Mouse (Mus musculus) cerebellum, postnatal 36 days (tissue): Measurements from ENCODE around the gene Lmo2.

Experiments used
- DNase-seq, 2 experiments: peaks; one replicate each; pipeline ENCODE4 v3.0.0; 2021 to 2022; ENCODE audit warnings: mixed read lengths in 2 of 2

The Lmo2 gene

DNA sequence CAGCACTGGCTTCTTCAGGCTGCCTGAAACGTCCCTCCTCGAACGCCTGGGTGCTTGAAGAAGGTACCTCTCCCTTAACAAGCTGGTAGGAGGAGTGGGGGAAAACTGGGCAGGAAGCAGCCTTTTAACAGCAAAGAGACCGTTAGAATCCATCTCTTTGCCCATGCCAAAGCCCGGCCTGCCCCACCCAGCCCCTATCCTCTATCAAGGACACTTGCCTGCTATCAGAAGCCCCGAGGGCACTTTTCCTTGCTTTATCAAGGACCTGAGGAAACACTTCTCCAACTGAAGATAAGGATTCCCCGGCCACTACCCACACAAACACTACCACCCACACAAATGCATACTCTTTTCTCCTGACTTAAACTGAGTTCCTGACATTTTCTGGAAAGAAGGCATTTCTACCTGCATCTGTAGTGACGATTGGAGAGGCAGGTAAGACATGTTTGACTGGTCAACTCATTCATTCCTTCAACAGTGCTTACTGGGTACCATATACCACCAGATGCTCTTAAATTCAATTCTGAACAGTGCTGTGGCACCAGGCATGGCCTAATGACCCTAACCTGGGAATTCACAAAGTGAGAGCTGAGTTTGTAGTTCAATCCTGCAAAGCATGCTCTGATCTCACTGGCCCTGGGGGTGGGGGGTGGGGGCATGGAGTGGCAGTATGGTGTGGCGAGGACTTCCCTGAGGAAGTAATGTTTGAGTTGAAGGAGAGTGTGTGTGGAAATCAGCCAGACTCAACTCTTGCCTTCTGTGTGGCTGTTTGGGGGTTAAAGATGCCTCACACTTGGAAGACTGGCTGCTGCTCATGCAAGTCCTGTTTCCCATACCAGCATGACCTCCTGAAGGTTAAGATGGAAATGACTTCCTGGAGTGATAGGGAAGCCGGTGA is at the start of gene Lmo2:
Gene Lmo2, plus strand, starts transcription at position 338 of the 898 bp plus-strand sequence.
- no peak for DNase-seq

DNA sequence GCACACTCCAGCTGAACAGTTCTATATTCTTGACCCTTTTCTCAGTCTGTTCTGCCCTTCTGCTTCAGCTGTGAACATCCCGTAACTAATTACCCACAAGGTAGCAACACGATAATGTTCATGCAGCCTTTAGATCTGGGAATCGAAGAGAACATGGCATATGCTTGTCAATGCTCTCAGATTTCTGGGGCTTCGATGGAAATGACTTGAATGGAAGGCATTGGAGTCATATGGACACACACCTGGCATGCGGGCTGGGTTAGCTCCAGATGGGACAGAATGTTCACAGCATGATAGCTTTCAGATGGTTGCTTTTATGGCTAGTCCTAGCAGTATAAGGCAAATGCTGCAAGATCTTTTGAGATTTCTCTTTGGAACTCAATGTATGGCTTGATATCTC is 47.2 kb upstream of the Lmo2 start:
- DNase-seq = no peak

DNA sequence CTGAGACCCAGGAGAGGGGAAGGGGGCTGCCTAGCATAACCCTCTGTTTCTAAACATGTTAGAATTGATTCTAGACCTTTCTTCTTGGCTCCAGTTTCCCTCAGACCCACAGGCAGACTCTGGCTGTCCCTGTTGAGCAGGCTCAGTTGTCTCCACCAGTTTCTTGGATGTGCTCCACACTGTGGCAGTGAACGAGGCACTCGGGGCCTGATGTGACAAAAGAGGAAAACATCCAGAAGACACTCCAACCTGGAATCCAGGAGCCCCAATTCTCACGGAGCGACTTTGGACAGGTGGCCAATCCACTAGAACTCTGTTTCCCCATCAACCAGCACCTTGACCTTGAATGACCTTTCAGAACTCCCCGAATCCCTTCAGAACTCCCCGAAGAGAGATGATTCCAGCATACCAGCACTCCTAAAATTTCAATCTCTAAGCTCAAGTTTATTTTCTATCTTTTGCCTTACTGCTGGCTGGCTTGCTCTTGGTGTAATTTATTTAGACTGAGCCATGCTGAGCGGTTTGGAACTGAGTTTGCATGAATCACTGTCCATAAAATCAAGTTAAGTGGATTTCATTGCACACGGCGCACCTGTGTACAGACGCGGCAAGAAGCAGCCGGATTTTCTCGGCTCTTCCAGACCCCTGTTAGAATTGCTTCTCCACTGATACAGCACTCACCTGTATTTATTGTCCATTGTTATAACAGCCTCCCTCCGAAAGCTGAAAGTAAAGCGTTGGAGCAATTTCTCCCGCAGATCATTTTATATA is 45.1 kb upstream of the Lmo2 start:
- no peak for DNase-seq

DNA sequence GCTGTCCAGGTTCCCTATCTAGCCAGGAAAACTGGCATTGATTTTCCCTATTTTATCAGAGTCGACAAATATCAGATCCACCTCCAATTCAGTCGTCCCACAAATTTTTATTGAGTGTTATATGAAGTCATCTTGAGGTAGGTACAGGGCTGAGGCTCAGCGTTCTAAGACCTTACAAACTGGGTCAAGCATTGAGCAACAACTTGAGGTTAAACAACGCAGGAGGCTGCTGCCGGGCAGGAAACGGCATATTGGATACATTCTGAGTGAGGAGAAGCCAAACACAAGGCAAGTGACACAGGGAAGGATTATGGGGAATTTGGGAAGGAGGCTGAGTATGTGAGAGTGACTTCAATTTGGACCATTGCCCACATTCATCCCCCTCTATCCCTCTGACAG is 44.5 kb upstream of the Lmo2 start:
- no peak for DNase-seq

DNA sequence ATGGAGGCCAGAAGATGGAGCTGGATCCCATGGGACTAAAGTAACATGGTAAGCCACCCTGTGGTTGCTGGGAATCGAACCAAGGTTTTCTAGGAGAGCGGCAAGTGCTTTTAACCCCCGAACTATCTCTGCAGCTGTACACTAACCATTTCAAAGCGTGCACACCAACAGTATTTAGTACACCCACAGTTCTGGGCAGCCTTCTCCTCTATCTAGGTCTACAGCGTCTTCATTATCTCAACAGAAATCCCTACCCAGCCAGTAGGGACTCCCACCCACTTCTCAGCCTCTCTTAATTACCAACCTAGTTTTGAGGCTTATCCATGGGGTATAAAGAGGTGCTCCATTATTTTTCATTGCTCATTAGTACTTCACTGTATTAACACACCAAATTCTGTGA is 41.7 kb upstream of the Lmo2 start:
- no peak for DNase-seq

DNA sequence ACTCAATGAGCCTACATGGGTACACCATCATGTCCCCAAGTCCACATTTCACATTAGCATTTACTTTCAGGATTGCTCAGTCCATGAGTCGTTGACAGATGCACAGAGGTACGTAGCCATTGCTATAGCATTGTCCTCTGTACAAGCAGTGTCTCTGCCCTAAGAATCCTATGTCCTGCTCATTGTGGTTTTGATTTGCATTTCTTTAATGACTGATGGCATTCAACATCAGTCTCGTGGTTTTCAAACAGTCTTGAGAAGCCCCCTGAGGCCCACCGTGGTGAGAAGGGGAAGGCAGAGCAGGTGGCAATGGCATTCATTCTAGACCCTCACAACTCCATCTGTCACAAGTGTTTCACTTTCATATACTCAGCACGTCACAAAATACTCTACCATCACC is 40.4 kb upstream of the Lmo2 start:
- DNase-seq = no peak

DNA sequence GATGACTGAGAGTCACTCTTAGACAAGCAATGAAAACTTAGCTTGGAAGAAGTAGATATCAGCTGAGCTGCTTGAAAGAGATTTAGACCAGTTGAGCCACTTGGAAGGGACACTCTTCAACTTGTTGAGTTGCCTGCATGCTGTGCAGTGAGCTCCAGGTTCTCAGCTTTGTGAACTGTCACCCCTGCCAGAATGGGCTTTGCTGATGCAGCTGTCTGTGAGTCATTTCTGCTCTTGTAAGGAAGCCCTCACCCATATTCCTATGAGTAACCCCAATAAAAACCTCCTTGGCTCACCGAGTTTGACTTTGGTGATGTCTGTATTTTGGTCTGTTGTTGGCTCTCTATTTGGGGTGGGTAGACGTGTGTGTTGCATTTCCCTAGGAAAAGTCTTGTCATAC is 39.4 kb upstream of the Lmo2 start:
- DNase-seq = no peak

DNA sequence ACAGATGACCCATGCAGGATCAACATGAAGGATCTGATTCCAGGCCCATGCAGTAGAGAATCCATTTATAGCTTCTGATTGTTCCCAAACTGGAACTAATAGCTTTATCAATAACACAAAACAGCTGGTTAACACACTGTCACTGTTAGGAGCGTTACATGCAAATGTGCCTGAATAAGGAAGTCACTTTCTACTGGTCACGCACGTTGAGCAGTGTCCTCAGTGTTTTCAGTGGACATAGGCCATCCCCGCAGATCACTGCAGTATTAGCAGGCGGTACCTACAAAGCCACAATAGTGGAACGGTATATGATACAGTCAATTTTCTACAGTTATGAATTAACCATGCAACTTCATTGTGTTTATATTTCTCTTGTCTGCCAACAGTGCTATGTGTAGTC is 38.3 kb upstream of the Lmo2 start:
- no peak for DNase-seq

DNA sequence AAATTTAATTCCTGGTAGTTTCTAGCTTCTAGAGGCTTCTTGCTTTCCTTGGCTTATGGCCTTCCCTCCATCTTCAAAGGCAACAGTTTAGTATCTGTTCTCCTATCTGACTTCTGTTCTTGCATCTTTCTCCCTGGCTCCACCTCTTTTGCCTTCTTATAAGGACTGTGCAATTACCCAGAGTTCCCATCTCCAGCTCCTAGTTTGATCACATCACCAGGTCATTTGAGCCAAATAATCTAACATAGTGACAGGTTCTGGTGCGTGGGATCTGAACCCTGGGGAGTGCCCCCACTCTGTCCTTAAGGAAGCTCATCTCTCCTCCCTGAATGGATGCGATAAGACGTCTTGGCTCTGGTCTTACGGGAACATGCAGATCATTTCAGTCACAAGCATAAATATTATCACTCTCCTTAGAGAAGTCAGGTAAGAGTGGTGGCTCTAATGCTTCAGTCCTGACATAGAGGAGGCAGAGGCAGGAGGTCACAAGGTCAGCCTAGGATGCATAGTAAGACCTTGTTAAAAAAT is 31.1 kb upstream of the Lmo2 start:
- DNase-seq = no peak

DNA sequence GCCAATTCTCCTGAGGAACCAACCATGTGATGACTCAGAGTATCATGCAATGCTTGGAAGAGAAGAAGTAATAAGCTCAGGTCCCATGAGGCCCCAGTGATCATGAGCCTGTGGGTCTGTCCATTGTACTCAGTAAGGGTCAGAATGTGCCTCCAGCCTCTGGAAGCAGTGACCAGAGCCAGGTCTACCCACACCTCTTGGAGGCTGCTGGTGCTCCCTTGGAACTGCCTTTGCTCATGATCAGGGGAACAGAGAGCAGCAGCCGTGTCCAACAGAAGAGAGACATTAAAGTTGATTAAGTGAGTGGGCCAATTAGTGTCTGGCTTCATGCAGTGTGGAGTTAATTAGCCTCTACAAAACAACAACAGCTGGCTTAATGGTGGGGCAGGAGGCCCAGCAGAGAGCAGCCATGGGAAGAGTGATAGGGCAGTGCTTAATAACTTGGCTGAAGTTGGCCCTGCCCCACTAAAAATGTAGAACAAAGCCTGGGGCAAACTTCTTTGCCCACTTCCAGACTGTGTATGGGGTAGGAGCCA is 30.1 kb upstream of the Lmo2 start:
- DNase-seq = no peak

DNA sequence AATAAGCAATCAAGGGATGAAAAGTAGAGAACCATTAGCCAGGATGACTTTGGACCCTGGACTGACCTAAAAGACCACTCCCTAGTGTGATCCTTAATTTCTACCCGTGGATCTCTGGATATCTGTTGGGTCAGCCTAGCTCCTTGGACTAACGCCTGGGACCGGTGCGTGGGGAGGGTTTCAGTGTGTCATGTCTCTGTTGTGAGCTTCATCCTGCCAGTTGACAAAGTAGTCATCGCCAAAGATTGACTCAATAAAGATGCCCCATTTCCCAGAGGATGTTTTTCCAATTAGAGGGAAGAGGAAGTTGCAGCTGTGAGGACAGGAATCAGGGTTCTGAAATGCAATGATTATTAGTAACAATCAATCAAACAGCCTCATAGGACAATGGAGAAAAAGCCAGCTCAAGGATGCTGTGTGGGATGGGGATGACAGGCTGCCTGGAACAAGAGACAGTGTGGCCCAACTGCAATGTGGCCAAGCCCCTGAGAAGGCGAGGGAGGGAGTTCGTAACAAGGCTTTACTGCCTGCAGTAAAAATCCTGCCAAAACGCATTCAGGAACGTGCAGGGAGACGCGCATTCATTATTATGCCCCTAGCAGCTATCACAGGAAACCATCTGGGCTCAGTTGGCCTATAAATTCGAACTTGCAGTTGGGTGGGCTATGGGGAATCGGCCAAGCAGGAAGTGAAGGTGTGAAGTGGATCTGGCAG is 27.3 kb upstream of the Lmo2 start:
- DNase-seq = no peak

DNA sequence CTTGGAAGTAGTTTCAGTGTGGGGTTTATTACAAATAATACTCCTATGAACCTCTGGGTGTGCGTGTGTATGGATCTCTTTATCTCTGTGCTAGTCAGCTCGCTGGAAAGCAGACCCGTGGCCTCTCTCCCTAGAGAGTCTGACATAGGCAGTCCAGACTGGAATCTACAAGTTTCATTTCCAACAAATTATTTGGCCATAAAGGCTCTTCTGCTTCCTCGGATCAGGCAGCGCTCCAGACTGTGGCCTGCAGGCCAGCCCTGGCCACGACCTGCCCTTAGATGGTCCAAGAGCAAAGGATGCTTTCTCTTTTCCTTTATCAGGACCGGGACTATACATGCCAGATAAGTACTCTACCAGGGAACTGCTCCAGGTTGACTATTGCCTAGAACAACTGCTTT is 26.3 kb upstream of the Lmo2 start:
- no peak for DNase-seq

DNA sequence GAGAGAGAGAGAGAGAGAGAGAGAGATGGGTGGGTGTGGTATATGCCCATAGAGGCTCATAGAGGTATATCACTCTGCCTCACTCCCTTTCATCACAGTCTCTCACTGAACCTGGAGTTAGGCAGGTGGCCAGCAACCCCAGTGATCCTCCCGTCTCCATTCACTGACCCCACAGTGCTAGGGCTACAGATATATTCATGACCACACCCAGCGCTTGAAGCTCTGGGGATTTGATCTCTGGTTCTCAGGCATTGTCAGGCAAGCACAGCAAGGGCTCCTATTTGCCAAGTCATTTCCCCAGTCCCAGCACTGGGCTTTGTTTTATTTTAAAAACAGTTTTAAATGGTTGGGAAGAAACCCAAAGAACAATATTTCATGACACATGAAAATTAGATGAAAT is 25.8 kb upstream of the Lmo2 start:
- DNase-seq = no peak

DNA sequence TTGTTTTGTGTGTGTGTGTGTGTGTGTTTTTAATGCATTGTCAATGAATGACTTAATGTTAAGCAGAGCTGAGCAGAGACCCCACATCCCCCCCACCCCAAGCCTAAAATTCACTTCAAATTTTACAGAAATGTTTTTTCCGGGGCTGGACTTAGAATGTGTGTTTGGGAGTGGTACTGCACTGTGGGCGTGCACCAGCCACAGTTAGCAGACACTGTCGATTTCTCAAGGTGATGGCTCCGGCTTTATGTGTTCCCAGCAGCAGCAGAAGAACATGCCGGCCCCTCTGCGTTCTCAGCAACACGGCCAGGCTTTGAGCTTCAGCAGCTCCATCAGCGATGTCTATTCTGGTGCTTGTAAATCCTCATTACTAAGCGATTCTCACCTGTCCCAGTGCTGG is 25.3 kb upstream of the Lmo2 start:
- DNase-seq = no peak

DNA sequence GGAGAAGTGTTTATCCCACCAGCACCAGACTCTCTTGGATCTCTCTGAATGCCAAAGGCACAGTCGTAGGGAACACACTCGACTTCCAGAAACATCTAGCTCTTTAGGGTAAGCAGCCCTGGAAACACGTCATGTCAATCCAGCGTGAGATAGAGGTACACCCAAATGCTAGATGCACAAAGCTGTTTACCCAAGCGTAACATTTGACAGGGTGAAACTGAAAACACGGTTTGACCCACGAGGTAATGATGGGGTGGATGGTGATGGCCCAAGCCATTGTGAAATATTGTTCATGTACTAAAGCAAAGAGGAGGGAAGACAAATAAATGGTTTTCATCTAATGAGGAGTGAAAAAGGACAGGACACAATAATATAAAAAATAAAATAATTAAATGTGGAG is 23.5 kb upstream of the Lmo2 start:
- DNase-seq = no peak

DNA sequence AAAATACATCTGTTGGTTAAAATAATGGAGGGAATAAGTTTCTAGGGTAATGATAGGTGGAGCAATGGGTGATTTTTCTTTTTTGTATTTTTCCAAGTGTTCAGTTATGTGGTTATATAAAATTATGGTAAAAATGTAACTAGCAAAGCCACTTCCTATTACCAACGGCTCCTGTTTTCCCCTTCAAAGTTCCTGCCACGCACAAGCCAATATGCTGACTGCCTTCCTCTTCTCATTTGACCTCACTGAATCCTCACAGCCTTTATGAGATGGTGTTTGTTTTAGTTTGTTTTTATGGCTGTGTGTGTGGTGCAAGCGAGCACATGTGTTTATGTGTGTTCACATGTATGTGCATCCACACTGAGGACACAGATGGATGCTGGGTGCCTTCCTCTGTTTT is 23.1 kb upstream of the Lmo2 start:
- DNase-seq = no peak

DNA sequence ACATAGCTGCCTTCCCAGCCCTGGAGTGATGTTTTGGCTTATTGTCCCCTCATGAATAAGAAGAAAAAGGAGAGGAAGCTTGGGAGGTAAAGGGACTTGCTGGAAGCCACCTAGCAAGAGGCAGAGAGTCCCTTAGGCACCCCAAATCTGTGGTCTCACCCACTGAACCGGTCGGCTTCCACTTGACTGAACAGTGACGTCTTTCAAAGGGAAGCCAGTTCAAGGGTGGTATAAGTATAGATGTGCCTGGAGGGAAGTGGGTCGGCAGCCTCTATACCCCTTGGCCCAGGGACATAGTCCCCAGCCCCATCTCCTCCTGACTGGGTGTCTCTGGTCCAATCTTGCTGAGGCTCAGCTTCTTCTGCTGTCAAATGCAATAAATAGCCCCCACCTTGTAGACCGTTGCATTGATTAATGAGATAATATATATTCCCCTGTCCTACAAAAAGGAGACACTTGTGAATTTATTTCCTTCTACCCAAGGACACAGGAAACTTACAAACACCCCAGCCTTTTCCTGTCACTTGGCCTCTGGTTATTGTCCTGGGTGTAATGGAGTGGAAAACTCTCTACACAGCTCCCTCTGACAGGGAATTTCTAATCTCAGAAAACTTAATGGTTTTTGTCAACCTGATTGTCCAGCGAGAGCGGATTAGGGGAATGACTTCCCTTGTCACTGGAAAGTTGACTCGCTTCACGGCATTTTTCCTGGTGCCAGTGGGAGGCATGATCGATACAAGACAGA is 21.9 kb upstream of the Lmo2 start:
- DNase-seq = no peak

DNA sequence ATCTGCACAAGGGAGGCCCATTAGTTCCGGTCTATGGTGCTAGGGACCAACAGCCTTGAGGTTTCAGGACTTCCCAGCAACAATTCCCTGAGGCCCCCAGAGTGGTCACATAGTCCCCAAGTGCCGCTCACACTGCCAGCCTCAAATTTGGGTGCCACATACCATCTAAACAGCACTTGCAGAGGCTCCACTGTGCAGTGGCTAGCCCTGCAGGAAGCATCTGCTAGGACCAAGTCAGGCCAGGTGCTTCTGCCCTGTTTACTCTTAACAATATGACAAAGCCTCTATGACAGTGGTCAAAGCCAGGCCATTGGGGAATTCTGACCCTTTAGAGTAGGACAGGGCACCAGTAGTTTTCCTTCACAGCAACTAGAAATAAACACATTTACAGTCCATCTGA is 21.1 kb upstream of the Lmo2 start:
- no peak for DNase-seq

DNA sequence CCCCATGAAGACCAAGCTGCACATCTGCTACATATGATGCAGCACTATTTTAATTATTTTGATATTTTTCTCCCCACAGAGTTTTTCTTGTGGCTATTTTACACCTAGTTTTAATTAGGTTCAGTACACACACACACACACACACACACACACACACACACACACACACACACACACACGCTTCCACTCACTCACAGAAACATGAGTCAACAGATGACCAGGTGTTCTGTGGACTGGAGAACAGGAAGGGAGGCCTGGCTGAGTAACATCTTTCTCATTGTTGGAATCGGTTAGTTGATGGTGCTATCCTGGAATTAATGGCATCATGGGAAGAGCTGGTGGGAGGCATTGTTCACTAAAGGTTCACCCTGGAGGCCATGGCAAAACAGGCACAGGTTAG is 20.1 kb upstream of the Lmo2 start:
- DNase-seq = no peak

DNA sequence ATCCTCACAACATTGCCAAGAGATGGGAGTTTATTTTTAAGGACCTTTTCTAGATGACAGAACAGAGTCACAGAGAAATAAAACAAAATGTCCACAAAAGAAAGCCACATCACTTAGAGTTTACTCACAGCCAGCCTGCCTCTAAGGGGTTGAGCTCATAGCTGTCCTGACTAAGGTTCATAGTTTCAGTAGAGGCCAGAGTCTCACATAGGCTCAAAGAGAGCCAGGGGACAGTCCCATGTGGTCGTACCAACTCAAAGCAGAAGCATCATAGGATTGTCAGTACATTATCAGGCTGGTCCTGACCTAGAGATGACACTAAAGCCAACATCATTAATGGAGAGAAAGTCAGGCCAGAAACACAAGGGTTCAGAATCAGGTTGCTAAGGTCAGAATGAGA is 19.2 kb upstream of the Lmo2 start:
- no peak for DNase-seq

DNA sequence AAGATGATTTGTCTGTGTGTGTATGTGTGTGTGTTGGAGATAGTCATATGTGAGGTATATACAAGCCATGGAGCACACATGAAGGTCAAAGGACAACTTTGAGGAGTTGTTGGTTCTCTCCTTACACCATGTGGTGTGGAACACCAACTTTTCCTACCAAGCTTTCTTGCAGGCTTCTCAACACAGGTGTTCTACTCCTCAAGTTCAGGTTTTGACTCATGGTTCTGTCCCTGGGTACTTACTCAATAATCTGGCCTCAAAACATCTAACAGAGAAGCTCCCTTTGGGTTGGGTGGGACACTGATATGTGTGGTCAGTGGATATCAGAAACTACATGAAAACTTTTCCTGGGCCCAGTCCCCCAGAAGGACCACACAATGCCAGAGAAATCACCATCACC is 18.8 kb upstream of the Lmo2 start:
- no peak for DNase-seq

DNA sequence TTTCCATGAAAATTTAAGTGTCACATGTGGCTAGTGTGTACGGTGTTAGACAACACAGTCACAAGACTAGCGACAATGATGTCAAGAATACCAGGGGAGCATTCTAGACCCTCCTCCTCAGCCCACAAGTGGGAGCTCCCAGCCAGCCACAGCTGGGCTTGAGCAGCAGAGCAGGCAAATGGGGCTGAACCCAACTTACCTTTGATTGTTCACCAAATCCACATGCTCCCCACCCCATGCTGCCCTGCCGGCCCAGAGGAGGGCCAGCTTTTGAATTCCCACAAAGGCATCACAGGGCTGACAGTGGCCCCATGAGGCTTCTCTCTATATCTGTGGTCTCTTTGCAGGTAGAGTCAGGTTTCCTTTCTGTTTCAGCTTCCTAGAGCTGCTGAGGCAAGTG is 16.7 kb upstream of the Lmo2 start:
- DNase-seq = no peak
